Mouse (Mus musculus): ENCODE measurements at regions not wholly inside any gene's neighbourhood (a gene's known extent, or its start where the extent isn't known, plus 50 kb on each side); places are given as distances from the start of the nearest gene placed in this dataset.

- no peak for DNase-seq
Observed at GRCm38 (mm10) chr13:119367544-119367943, 60.9 kb upstream of the Paip1 start.

GRCm38 (mm10) chr13:119378404-119379037 is 49.9 kb upstream of the Paip1 start:
- DNase-seq: peak; percentile 83
